Mouse (Mus musculus): ENCODE results near the gene Gria2. TPM values are rescaled to one million over a fixed set of nuclear protein-coding genes. Genes with fewer than 3 reads are reported as not detected.

Gene Gria2
- total and polyA plus RNA-seq, 3 experiments = not detected

DNA sequence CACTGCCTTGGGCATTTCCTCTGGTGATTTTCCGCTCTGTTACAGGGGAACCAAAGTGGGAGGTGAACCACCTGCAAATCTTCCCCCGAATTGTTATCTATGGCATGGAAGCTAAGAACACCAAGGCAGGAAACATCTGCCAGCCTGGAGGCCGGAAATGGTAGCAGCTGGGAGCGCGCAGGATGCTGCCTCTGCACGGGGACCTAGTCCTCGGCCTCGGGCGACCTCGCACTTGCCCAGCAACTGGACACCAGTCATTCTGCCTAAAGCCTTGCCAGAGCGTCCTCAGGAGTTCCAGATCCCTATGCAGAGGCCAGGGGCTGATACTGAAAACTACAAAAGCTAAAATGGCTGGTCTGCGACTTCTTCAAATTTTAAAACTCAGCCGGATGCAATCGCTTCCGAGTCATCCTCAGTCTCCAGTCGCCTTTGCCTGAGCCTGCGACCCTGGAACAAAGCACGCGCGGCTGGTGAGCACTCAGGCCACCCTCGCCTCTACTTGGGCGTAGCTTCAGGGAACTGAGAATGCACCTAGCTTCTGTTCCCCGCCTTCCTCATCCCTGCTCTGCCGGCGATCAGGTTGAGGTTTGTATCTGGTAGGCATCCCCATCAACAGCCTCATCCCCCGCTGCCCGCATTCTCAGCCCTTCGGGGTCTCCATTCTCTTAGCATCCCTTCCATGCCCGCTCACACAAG lies 2.2 kb downstream of the Gria2 start:
- DNase-seq (ENCODE audit: low read depth, low spot score) = no peak
- no peaks in the 10 kb centered on the region for H3K9me3 ChIP-seq (replicated peaks; ENCODE audit: insufficient read depth, low read length)

GRCm38 (mm10) chr3:80797935-80798334 lies 4.7 kb downstream of the Gria2 start:
- no peaks in the 10 kb centered on the region for H3K4me1 ChIP-seq (ENCODE audit: control insufficient read depth in 1 of 2, insufficient read depth in 2 of 2, low read length in 2 of 2)
- no peak overlapping the region for H3K9ac ChIP-seq (ENCODE audit: control insufficient read depth, low read depth, low read length, poor library complexity, severe bottlenecking)
- H3K27ac ChIP-seq (ENCODE audit: control insufficient read depth, low read depth, low read length) = no peak overlapping the region
- TF ChIP-seq SMC3 (IDR thresholded peaks at IDR 0.05; ENCODE audit: low read depth, low read length) = no peak
- no peak for TF ChIP-seq GATA1 (IDR thresholded peaks at IDR 0.05; ENCODE audit: low read depth, low read length)
- TF ChIP-seq HCFC1 (IDR thresholded peaks at IDR 0.05; ENCODE audit: low read depth, low read length) = no peak
- no peak for TF ChIP-seq ZNF384 (IDR thresholded peaks at IDR 0.05; ENCODE audit: low read depth, low read length)
- TF ChIP-seq POLR2A (IDR thresholded peaks at IDR 0.05; ENCODE audit: control insufficient read depth in 1 of 2, insufficient read depth in 1 of 2, low read depth in 1 of 2, low read length in 2 of 2, poor library complexity in 1 of 2) = no peak
- TF ChIP-seq ELF1 (IDR thresholded peaks at IDR 0.05; ENCODE audit: low read depth, low read length) = no peak
- no peak for TF ChIP-seq CTCF (IDR thresholded peaks at IDR 0.05 in 2 of 3, conservative IDR thresholded peaks at IDR 0.05 in 1 of 3; ENCODE audit: control insufficient read depth in 1 of 3, insufficient read depth in 1 of 3, low read depth in 2 of 3, low read length in 3 of 3, poor library complexity in 1 of 3, severe bottlenecking in 1 of 3)
- no peak for TF ChIP-seq ETS1 (IDR thresholded peaks at IDR 0.05; ENCODE audit: low read depth, low read length)
- TF ChIP-seq TAL1 (IDR thresholded peaks at IDR 0.05; ENCODE audit: low read length) = no peak
- no peak for TF ChIP-seq JUND (IDR thresholded peaks at IDR 0.05; ENCODE audit: low read depth, low read length)
- no peak for TF ChIP-seq MAFK (IDR thresholded peaks at IDR 0.05; ENCODE audit: borderline replicate concordance, low read depth, low read length)
- H3K36me3 ChIP-seq (ENCODE audit: control insufficient read depth in 1 of 2, insufficient read depth in 2 of 2, low read length in 2 of 2) = no peaks in the 10 kb centered on the region
- H3K9me3 ChIP-seq (replicated peaks; ENCODE audit: insufficient read depth, low read length) = no peaks in the 10 kb centered on the region
- DNase-seq (ENCODE audit: low read depth, low spot score) = no peak
- H3K4me3 ChIP-seq (ENCODE audit: control insufficient read depth in 1 of 2, insufficient read depth in 1 of 2, low read depth in 2 of 2, low read length in 2 of 2) = no peak overlapping the region
- no peaks in the 10 kb centered on the region for H3K79me2 ChIP-seq (ENCODE audit: control insufficient read depth, insufficient read depth, low read length, poor library complexity)
- H3K27me3 ChIP-seq (ENCODE audit: control insufficient read depth in 1 of 2, insufficient read depth in 2 of 2, low read length in 2 of 2) = no peaks in the 10 kb centered on the region

More for the DNA sequence above, 2.2 kb downstream of the Gria2 start:
- Histone ChIP-seq H3K27ac (ENCODE audit: control insufficient read depth, low read depth, low read length) (no peak overlapping the region), H3K9ac (ENCODE audit: control insufficient read depth, low read depth, low read length, poor library complexity, severe bottlenecking) (no peak overlapping the region), H3K4me1 (ENCODE audit: control insufficient read depth in 1 of 2, insufficient read depth in 2 of 2, low read length in 2 of 2) (no peaks in the 10 kb centered on the region), H3K27me3 (ENCODE audit: control insufficient read depth in 1 of 2, insufficient read depth in 2 of 2, low read length in 2 of 2) (no peaks in the 10 kb centered on the region), H3K4me3 (ENCODE audit: control insufficient read depth in 1 of 2, insufficient read depth in 1 of 2, low read depth in 2 of 2, low read length in 2 of 2) (no peak overlapping the region), H3K36me3 (ENCODE audit: control insufficient read depth in 1 of 2, insufficient read depth in 2 of 2, low read length in 2 of 2) (no peaks in the 10 kb centered on the region), H3K79me2 (ENCODE audit: control insufficient read depth, insufficient read depth, low read length, poor library complexity) (no peaks in the 10 kb centered on the region)
- TF ChIP-seq ZC3H11A (IDR thresholded peaks at IDR 0.05; ENCODE audit: low read depth, low read length) = no peak
- TF ChIP-seq ZKSCAN1 (IDR thresholded peaks at IDR 0.05; ENCODE audit: low read depth, low read length) = no peak
- TF ChIP-seq CTCF (IDR thresholded peaks at IDR 0.05 in 2 of 3, conservative IDR thresholded peaks at IDR 0.05 in 1 of 3; ENCODE audit: control insufficient read depth in 1 of 3, insufficient read depth in 1 of 3, low read depth in 2 of 3, low read length in 3 of 3, poor library complexity in 1 of 3, severe bottlenecking in 1 of 3) = no peak
- TF ChIP-seq USF1 (IDR thresholded peaks at IDR 0.05; ENCODE audit: low read depth, low read length) = no peak
- no peak for TF ChIP-seq RAD21 (IDR thresholded peaks at IDR 0.05; ENCODE audit: low read depth, low read length)
- TF ChIP-seq ELF1 (IDR thresholded peaks at IDR 0.05; ENCODE audit: low read depth, low read length) = no peak
- no peak for TF ChIP-seq MXI1 (IDR thresholded peaks at IDR 0.05; ENCODE audit: low read depth, low read length)
- TF ChIP-seq NELFE (IDR thresholded peaks at IDR 0.05; ENCODE audit: low read depth, low read length) = no peak
- TF ChIP-seq E2F4 (IDR thresholded peaks at IDR 0.05; ENCODE audit: borderline replicate concordance, low read depth, low read length) = no peak
- no peak for TF ChIP-seq BHLHE40 (IDR thresholded peaks at IDR 0.05; ENCODE audit: borderline replicate concordance, low read depth, low read length)
- TF ChIP-seq GABPA (IDR thresholded peaks at IDR 0.05; ENCODE audit: low read depth, low read length) = no peak
- TF ChIP-seq ETS1 (IDR thresholded peaks at IDR 0.05; ENCODE audit: low read depth, low read length) = no peak
- TF ChIP-seq JUND (IDR thresholded peaks at IDR 0.05; ENCODE audit: low read depth, low read length) = no peak

Measured in MEL (cell line).